Mouse (Mus musculus): ENCODE results near the gene Fbxo28.

The Fbxo28 gene

DNA sequence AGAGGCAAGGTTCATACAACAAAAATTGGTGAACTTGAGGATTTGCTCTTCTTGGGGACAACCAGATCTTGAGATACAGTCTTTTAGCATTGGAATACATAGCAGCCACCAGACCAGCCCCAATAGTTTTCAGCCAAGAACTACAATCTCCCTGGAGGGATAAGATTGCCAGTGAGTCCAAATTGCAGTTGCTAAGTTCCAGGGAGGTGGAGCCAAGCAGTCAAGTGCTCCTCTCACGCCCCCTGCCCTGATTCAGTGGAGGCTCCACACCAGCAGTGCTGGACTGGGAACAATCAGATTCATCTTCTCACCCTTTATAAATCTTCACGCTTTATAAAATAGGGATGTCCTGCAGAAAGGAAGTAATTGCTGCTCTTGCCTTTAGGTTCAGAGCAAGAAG, 51.6 kb downstream of the Fbxo28 start:
- DNase-seq (ENCODE audit: low read depth, low spot score): no peak

DNA sequence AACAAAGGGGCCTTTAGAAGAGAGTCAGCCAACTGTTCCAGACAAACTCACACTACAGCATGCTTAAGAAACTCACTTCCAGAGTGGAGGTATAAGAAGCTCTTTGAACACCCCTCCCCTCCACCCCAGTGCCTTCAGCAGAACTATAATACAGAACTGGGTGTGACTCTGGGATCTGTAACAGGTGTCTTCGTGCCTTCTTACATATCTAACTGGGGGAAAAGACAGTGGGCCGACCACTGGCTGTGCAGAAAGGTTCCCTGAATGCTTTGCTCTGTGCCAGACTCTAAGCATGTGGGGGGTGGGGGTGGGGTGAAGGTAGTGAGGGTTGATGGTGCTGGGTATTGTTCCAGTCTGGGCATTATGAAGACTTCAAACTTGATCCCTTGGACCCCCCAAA, 52.8 kb downstream of the Fbxo28 start:
- DNase-seq (ENCODE audit: low read depth, low spot score): no peak

GRCm38 (mm10) chr1:182287781-182288180, 53.6 kb downstream of the Fbxo28 start:
- no peak for DNase-seq (ENCODE audit: low read depth, low spot score)

DNA sequence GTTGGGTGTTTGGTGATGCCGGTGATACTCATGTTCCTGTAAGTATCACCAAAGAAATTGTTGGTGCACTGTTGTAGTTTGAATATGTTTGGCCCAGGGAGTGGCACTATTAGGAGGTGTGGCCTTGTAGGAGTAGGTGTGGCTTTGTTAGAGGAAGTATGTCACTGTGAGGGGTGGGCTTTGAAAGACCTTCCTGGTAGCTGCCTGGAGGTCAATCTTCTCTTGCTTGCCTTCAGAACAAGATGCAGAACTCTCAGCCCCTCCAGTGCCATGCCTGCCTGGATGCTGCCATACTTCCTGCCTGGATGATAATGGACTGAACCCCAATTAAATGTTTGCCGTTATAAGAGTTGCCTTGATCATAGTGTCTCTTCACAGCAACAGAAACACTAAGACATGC, 56.6 kb downstream of the Fbxo28 start:
- DNase-seq (ENCODE audit: low read depth, low spot score): no peak

DNA sequence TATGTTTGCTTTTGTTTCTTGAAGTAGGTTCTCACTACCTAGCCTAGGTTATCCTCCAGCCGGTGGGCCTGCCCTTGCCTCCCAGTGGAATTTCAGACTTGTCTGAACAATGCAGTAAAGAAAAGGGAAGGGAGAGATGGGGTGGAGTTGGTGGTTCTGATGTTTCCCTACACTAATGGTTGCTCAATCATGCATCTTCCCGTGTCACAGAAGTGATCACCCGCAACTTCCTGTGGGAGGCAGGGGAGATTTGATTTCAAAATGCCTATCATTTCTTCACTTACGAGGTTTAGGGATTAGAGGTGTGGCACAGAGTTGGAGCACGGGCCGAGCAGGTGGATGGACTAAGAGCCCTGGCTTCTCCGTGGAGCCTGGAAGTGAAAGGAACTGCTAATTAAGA, 58.2 kb downstream of the Fbxo28 start:
- peak; percentile 36 for DNase-seq (ENCODE audit: low read depth, low spot score)

DNA sequence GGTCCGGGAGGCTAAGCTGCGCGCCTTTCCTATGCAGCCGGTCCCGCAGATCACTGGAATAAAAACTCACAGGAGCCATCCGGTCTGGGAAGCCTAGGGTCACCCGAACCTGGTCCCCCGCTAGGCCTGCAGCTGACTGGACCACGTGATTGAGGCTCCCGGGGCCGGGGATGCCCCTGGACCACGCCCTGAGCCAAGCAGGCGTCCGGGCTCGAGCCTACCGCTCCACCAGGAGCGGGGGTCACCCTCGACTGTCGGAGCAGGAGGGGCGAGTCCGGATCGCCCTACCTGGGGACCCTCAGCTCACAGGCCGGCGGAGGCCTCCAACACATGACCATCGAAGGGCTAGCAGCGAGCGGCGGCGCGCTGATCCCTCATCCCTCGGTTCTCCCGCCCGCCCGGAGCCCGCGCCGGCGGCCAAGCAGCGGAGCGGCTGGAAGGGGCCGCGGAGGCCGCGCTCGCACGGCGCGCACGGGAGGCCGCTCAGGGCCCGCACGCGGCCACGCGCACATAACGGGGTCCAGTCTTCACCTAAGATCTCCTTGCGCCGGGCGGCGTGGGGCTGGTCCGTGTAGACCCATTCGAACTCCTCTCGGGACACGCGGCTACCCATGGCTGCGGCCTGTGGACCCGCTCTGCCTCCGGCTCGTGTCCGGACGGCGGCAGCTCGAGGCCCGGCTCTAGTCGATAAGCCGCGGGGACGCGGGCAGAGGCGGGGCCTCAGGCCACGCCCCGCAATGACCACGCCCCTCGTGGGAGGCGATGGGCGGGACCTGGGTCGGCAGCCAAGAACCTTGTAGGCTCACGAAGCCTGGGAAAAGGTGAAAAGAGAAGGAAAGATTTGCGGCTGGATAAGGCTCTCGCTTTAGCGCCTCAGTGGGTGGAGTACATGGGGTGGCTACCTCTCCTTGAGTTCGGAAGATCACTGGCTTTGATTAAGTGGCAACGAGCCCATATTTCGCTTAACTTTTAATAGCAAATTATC, 59.0 kb downstream of the Fbxo28 start, which contains the start of gene Degs1:
Degs1 (minus strand) TSS at position 714 of the 985 bp plus-strand sequence.
- DNase-seq (ENCODE audit: low read depth, low spot score): peak; percentile 93

GRCm38 (mm10) chr1:182281251-182281711, 60.1 kb downstream of the Fbxo28 start:
- peak; percentile 61 for DNase-seq (ENCODE audit: low read depth, low spot score)

DNA sequence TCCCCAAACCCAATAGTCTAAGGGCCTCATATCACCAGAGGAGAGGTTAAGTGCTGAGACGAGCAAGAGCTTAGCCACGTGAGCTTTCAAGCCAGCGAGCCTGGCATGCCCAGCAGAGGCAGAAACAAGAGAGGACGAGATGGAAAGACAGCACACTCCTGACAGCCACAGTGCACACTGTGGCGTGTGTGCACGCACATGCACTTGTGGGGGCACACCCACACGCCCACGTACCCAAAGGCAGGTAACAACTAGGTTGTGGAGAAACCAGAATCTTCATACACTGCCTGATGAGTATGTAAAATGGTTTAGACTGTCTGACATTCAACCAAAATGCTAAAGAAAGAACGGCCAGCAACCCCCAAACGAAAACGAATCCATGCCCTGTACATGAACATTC, 60.9 kb downstream of the Fbxo28 start:
- peak; percentile 45 for DNase-seq (ENCODE audit: low read depth, low spot score)

GRCm38 (mm10) chr1:182280046-182280445, 61.4 kb downstream of the Fbxo28 start:
- no peak for DNase-seq (ENCODE audit: low read depth, low spot score)

DNA sequence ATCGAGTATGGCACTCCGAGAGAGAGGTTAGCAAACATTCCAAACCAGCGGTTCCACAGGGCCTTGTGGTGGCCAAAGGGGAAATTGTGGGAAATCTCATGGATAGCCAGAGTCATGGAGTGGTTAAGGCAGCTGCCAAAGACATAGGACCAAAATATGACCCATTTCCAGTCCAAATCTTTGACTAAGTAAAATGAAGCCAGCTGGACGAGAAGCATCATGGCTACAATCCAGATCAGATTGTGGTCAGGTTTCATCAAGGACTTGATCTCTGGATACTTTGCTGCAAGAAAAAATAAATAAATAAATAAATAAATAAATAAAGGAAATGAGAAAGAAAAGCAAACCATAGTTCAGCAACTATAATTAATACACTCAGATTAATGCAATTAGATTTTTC, 62.0 kb downstream of the Fbxo28 start:
- DNase-seq (ENCODE audit: low read depth, low spot score): no peak

GRCm38 (mm10) chr1:182275109-182275508, 66.3 kb downstream of the Fbxo28 start:
- DNase-seq (ENCODE audit: low read depth, low spot score): no peak

DNA sequence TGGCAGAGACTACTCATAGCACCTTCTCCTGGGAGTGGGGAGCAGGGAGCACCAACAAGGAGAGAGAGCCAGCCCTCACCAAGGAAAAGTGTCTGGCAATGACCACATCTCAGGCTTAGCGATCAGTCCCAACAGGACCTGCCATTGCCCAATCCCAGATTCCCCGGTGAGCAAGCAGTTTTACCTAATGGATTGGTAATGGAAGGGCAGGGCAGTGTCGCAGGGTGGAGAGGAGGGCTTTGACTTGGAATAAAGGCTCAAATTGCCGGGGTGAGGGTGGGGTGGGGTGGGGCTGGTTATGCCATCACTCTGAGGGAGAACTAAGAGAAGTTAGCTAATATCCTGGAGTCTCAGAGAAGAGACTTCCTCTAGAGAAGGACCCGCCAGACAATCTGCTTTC, 69.8 kb downstream of the Fbxo28 start:
- no peak for DNase-seq (ENCODE audit: low read depth, low spot score)

GRCm38 (mm10) chr1:182271130-182271529, 70.3 kb downstream of the Fbxo28 start:
- DNase-seq (ENCODE audit: low read depth, low spot score): no peak

- no peak for DNase-seq (ENCODE audit: low read depth, low spot score)
Observed at GRCm38 (mm10) chr1:182268317-182268716, 73.1 kb downstream of the Fbxo28 start.

- no peak for DNase-seq (ENCODE audit: low read depth, low spot score)
Observed at GRCm38 (mm10) chr1:182266028-182266525, 75.4 kb downstream of the Fbxo28 start.
